ENCODE assay signal across 8 mouse cellular contexts in genomic region chr3:19894258-19894629, GRCm38 (mm10).
DNase-seq lines count a peak whose midpoint lies in the region; ATAC-seq and TF ChIP-seq lines count a peak whose summit lies in the region.

No protein-coding gene starts in this region.

- peaks cover 10% of the 10 kb centered on the region for H3K4me1 ChIP-seq in liver, adult 2 months (ENCODE audit: control insufficient read depth, insufficient read depth, low read length)
- peaks cover 14% of the 10 kb centered on the region for H3K4me1 ChIP-seq in embryonic facial prominence, embryonic 13.5 days
- 0 out of 2 replicates have a peak, but pooled peaks cover 5% of the 10 kb centered on the region for H3K4me1 ChIP-seq in intestine, postnatal 0 days (replicated peaks; ENCODE audit: control insufficient read depth, insufficient read depth, low read length)
- peaks cover 20% of the 10 kb centered on the region for H3K4me1 ChIP-seq in neural tube, embryonic 14.5 days (ENCODE audit: control insufficient read depth, insufficient read depth, low read length)

- H3K9ac ChIP-seq in liver, adult 2 months (ENCODE audit: low read depth, low read length): no peak overlapping the region
- H3K9ac ChIP-seq in embryonic facial prominence, embryonic 13.5 days: peak overlapping the region; percentile 74
- no peak overlapping the region for H3K9ac ChIP-seq in intestine, postnatal 0 days (ENCODE audit: low read depth, low read length)
- 0 out of 2 replicates have a peak overlapping the region, but pooled peaks have one; percentile 16 for H3K9ac ChIP-seq in neural tube, embryonic 14.5 days (replicated peaks; ENCODE audit: low read depth, low read length)

- H3K79me2 ChIP-seq in liver, adult 2 months (ENCODE audit: control insufficient read depth, insufficient read depth, low read length): peaks cover 9% of the 10 kb centered on the region; the same call in 1 of the 2 replicates

- 5% methylated on average over 10 of the region's 10 CpGs for WGBS in liver, adult 2 months
- 4% methylated on average over 10 of the region's 10 CpGs for WGBS in embryonic facial prominence, embryonic 13.5 days
- 4% methylated on average over 10 of the region's 10 CpGs for WGBS in intestine, postnatal 0 days
- 5% methylated on average over 10 of the region's 10 CpGs for WGBS in neural tube, embryonic 14.5 days

- TF ChIP-seq CTCF in liver, adult 2 months (IDR thresholded peaks at IDR 0.05; ENCODE audit: low read depth, low read length): no peak
- TF ChIP-seq CTCF in intestine, postnatal 0 days (IDR thresholded peaks at IDR 0.05; ENCODE audit: low read depth): no peak

- no peak for DNase-seq in liver, adult 2 months (ENCODE audit: extremely low read depth, low read depth, low spot score)
- no peak for DNase-seq in liver
- DNase-seq in layer of hippocampus, postnatal 36 days: no peak
- DNase-seq in cerebellum, adult 11 months: no peak
- no peak for DNase-seq in spleen, postnatal 4 days (ENCODE audit: low spot score in 2 of 2)

- peak; percentile 62; the same call in 1 of the 2 replicates for ATAC-seq in embryonic facial prominence, embryonic 13.5 days (ENCODE audit: insufficient number of reproducible peaks, insufficient read depth, low FRiP score, low TSS enrichment, low read depth)
- ATAC-seq in intestine, postnatal 0 days: peak; percentile 20
- no peak for ATAC-seq in neural tube, embryonic 14.5 days (ENCODE audit: low read depth)

- H3K4me2 ChIP-seq in embryonic facial prominence, embryonic 13.5 days: peak overlapping the region; percentile 70
- peak overlapping the region; percentile 81 for H3K4me2 ChIP-seq in intestine, postnatal 0 days (replicated peaks; ENCODE audit: low read depth)
- peak overlapping the region; percentile 55 for H3K4me2 ChIP-seq in neural tube, embryonic 14.5 days (ENCODE audit: low read depth, low read length)

- peak overlapping the region; percentile 47 for H3K4me3 ChIP-seq in liver, adult 2 months (ENCODE audit: insufficient read depth, low read depth, low read length)
- H3K4me3 ChIP-seq in embryonic facial prominence, embryonic 13.5 days: peak overlapping the region; percentile 93
- H3K4me3 ChIP-seq in intestine, postnatal 0 days (ENCODE audit: low read depth, low read length): peak overlapping the region; percentile 59
- peak overlapping the region; percentile 97 for H3K4me3 ChIP-seq in neural tube, embryonic 14.5 days (ENCODE audit: low read depth, low read length)

- no peaks in the 10 kb centered on the region for H3K36me3 ChIP-seq in liver, adult 2 months (ENCODE audit: control insufficient read depth, insufficient read depth, low read length)
- peaks cover 18% of the 10 kb centered on the region for H3K36me3 ChIP-seq in embryonic facial prominence, embryonic 13.5 days
- H3K36me3 ChIP-seq in intestine, postnatal 0 days (ENCODE audit: control insufficient read depth, insufficient read depth): no peaks in the 10 kb centered on the region
- H3K36me3 ChIP-seq in neural tube, embryonic 14.5 days (ENCODE audit: control insufficient read depth, insufficient read depth, low read length): no peaks in the 10 kb centered on the region

- no peaks in the 10 kb centered on the region for H3K27me3 ChIP-seq in liver, adult 2 months (ENCODE audit: control insufficient read depth, insufficient read depth, low read length)
- no peaks in the 10 kb centered on the region for H3K27me3 ChIP-seq in embryonic facial prominence, embryonic 13.5 days
- H3K27me3 ChIP-seq in intestine, postnatal 0 days (replicated peaks; ENCODE audit: control insufficient read depth, insufficient read depth, low read length): no peaks in the 10 kb centered on the region
- H3K27me3 ChIP-seq in neural tube, embryonic 14.5 days (ENCODE audit: control insufficient read depth, insufficient read depth, low read length): no peaks in the 10 kb centered on the region

- TF ChIP-seq POLR2A in liver, adult 2 months (IDR thresholded peaks at IDR 0.05; ENCODE audit: extremely low read depth, insufficient read depth, low read length): no peak

- H3K9me3 ChIP-seq in embryonic facial prominence, embryonic 13.5 days: no peaks in the 10 kb centered on the region
- H3K9me3 ChIP-seq in intestine, postnatal 0 days (ENCODE audit: control insufficient read depth): no peaks in the 10 kb centered on the region
- no peaks in the 10 kb centered on the region for H3K9me3 ChIP-seq in neural tube, embryonic 14.5 days (ENCODE audit: control insufficient read depth, low read length)

- no peak overlapping the region for H3K27ac ChIP-seq in liver, adult 2 months (replicated peaks; ENCODE audit: insufficient read depth, low read depth, low read length)
- no peak overlapping the region for H3K27ac ChIP-seq in embryonic facial prominence, embryonic 13.5 days
- no peak overlapping the region for H3K27ac ChIP-seq in intestine, postnatal 0 days (ENCODE audit: low read depth, low read length)
- no peak overlapping the region for H3K27ac ChIP-seq in neural tube, embryonic 14.5 days (ENCODE audit: low read depth, low read length)

Comparison
In these comparisons a context has a peak if more than half of its experiments do, and no peak if none do; other contexts are left out.
1. H3K4me3 ChIP-seq: peak in every context shown above with its lines; median percentile 97 in neural tube, embryonic 14.5 days; 93 in embryonic facial prominence, embryonic 13.5 days; 59 in intestine, postnatal 0 days; 47 in liver, adult 2 months.
2. H3K9ac ChIP-seq: peak in embryonic facial prominence, embryonic 13.5 days (single experiment) and neural tube, embryonic 14.5 days (single experiment); none in liver, adult 2 months (single experiment) and intestine, postnatal 0 days (single experiment).
3. Peak in every context shown above with its lines, with median percentiles within 50 percentile points of each other: H3K4me2 ChIP-seq.